Mouse (Mus musculus) limb, embryonic 13.5 days (tissue): ENCODE measurements around the gene Plin3. TPM values are rescaled to one million over a fixed set of nuclear protein-coding genes. Genes with fewer than 3 reads are reported as not detected.
"Not testable (repeated sequence)": the region's sequence is repeated elsewhere in the genome, so short reads cannot be mapped to it uniquely, and the experiment has no call there.

Source experiments
- ATAC-seq: fragments of 200-750 bp; cut with Nextera tagmentation; 2 replicates; pipeline ENCODE4 v1.8.0; 2017; ENCODE audit warnings: low read depth, moderate number of reproducible peaks, moderate TSS enrichment; ENCODE audit not compliant: low FRiP score
- H3K27ac ChIP-seq: fragments of 300-500 bp; sonication (generic); 2 replicates; pipeline ENCODE4 v1.5.1; 2015; ENCODE audit warnings: inconsistent platforms, mild to moderate bottlenecking, moderate library complexity
- H3K27me3 ChIP-seq: fragments of 300-500 bp; sonication (generic); 2 replicates; pipeline ENCODE4 v1.6.1; 2015; ENCODE audit warnings: mild to moderate bottlenecking, inconsistent platforms
- H3K36me3 ChIP-seq: fragments of 300-500 bp; sonication (generic); 2 replicates; pipeline ENCODE4 v1.6.1; 2015; ENCODE audit warnings: inconsistent platforms, mild to moderate bottlenecking, moderate library complexity
- H3K4me1 ChIP-seq: fragments of 300-500 bp; sonication (generic); 2 replicates; pipeline ENCODE4 v1.6.1; 2015; ENCODE audit warnings: inconsistent platforms
- H3K4me2 ChIP-seq: fragments of 300-500 bp; sonication (generic); replicated peaks from 2 replicates; pipeline ENCODE4 v1.6.1; 2015; ENCODE audit warnings: inconsistent platforms, mild to moderate bottlenecking, moderate library complexity
- H3K4me3 ChIP-seq: fragments of 300-500 bp; sonication (generic); 2 replicates; pipeline ENCODE4 v1.5.1; 2015; ENCODE audit warnings: moderate library complexity, mild to moderate bottlenecking, inconsistent platforms
- H3K9ac ChIP-seq: fragments of 300-500 bp; sonication (generic); 2 replicates; pipeline ENCODE4 v1.6.1; 2015; ENCODE audit warnings: mild to moderate bottlenecking, inconsistent platforms
- H3K9me3 ChIP-seq: fragments of 300-500 bp; sonication (generic); 2 replicates; pipeline ENCODE4 v1.6.1; 2016; ENCODE audit warnings: inconsistent platforms
- WGBS: fragments of 180-500 bp; shearing (Covaris S2); methylation state at CpG from one replicate; pipeline ENCODE4 v1.1.7; 2015; 5-methylcytosine and 5-hydroxymethylcytosine counted together
- polyA plus RNA-seq: library from polyadenylated mRNA; unstranded; fragments of >200 nt; fragmentation: Nextera tagmentation; extraction: Ambion mirVana; gene quantifications from 2 replicates; pipeline ENCODE4 v1.2.1, GENCODE M21; 2015

Gene Plin3
- polyA plus RNA-seq, 1 experiment from 2014 or later, result 78.1 TPM

- Histone ChIP-seq H3K4me1 (peaks cover 5% of the 10 kb centered on the region), H3K9me3 (no peaks in the 10 kb centered on the region), H3K9ac (peak overlapping the region; percentile 64), H3K4me3 (peak overlapping the region; percentile 46), H3K27ac (peak overlapping the region; percentile 67), H3K36me3 (peaks cover 45% of the 10 kb centered on the region), H3K27me3 (no peaks in the 10 kb centered on the region), H3K4me2 (peak overlapping the region; percentile 75)
- WGBS, result 19% methylated on average over 12 of the region's 12 CpGs
- ATAC-seq, result peak; percentile 87
Measured at GRCm38 (mm10) chr17:56269153-56269630, 23.5 kb downstream of the Plin3 start.

GRCm38 (mm10) chr17:56266271-56266670 is 26.4 kb downstream of the Plin3 start:
- ATAC-seq, result no peak
- peaks cover 8% of the 10 kb centered on the region for H3K4me1 ChIP-seq
- no peak overlapping the region for H3K4me2 ChIP-seq
- no peaks in the 10 kb centered on the region for H3K27me3 ChIP-seq
- H3K36me3 ChIP-seq, result peaks cover 44% of the 10 kb centered on the region
- H3K9ac ChIP-seq, result no peak overlapping the region
- WGBS, result 64% methylated on average over 3 of the region's 3 CpGs
- no peak overlapping the region for H3K4me3 ChIP-seq
- no peaks in the 10 kb centered on the region for H3K9me3 ChIP-seq
- H3K27ac ChIP-seq, result no peak overlapping the region

GRCm38 (mm10) chr17:56265869-56266268 is 26.8 kb downstream of the Plin3 start:
- Histone ChIP-seq H3K4me3 (no peak overlapping the region), H3K4me2 (no peak overlapping the region), H3K9ac (no peak overlapping the region), H3K9me3 (no peaks in the 10 kb centered on the region), H3K36me3 (peaks cover 44% of the 10 kb centered on the region), H3K27me3 (no peaks in the 10 kb centered on the region), H3K27ac (no peak overlapping the region), H3K4me1 (peaks cover 11% of the 10 kb centered on the region)
- 86% methylated on average over 3 of the region's 3 CpGs for WGBS
- no peak for ATAC-seq

DNA sequence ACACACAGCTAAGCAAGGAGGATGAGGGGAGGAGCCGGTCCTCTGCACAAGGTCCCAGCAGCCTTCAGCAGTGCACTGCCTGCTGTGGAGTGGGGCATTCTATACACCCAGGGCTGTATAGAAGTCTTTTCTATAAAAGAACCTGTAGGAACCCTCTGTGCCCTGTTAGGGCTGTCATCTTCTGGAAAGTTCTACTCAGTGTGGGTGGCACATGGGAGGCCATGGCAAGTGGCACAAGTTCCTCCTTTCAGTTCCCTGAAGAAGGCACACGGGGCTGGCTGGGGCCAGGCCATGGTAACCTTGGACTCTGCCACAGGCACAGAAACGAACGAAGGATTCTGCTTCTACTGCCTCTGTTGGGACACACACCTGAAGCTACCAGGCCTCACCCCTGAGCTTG is 27.7 kb downstream of the Plin3 start:
- no peak for ATAC-seq

GRCm38 (mm10) chr17:56264020-56264419 is 28.7 kb downstream of the Plin3 start:
- Histone ChIP-seq H3K4me3 (no peak overlapping the region), H3K27me3 (no peaks in the 10 kb centered on the region), H3K27ac (no peak overlapping the region), H3K9ac (no peak overlapping the region), H3K4me2 (no peak overlapping the region), H3K9me3 (no peaks in the 10 kb centered on the region), H3K36me3 (peaks cover 51% of the 10 kb centered on the region), H3K4me1 (peaks cover 24% of the 10 kb centered on the region)
- ATAC-seq, result peak; percentile 66
- 19% methylated on average over 8 of the region's 8 CpGs for WGBS

More for the DNA sequence above, 27.7 kb downstream of the Plin3 start:
- H3K9ac ChIP-seq, result no peak overlapping the region
- no peak overlapping the region for H3K4me3 ChIP-seq
- no peaks in the 10 kb centered on the region for H3K27me3 ChIP-seq
- 88% methylated on average over 4 of the region's 4 CpGs for WGBS
- no peak overlapping the region for H3K4me2 ChIP-seq
- no peak overlapping the region for H3K27ac ChIP-seq
- peaks cover 44% of the 10 kb centered on the region for H3K36me3 ChIP-seq
- H3K9me3 ChIP-seq, result no peaks in the 10 kb centered on the region
- H3K4me1 ChIP-seq, result peaks cover 19% of the 10 kb centered on the region

DNA sequence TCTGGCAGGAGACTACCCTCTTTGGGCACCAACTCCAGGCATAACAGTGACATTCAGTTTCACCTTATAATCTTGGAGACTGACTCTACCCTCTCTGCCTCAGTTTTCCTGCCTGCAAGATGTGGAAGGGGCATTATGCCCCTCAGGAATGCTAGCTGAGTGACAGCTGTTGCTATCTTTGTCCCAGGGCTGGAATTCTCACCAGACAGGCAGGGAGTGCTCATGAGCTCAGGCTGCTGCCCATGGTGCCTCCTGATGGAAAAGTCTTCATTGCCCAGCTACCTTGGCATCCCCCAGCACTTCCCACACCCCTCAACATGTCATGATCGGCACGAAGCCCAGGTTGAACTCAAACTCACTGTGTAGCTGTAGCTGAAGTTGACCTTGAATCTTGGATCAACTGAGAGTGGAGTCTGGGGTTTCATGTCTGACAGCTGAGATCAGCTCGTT is 30.0 kb downstream of the Plin3 start:
- WGBS, result 89% methylated on average over 3 of the region's 3 CpGs
- H3K36me3 ChIP-seq, result peaks cover 62% of the 10 kb centered on the region
- no peak overlapping the region; the same call in 1 of the 2 replicates for H3K9ac ChIP-seq

GRCm38 (mm10) chr17:56261166-56261565 is 31.5 kb downstream of the Plin3 start:
- 78% methylated on average over 3 of the region's 3 CpGs for WGBS
- Histone ChIP-seq H3K27me3 (no peaks in the 10 kb centered on the region), H3K9ac (0 out of 2 replicates have a peak overlapping the region, but pooled peaks have one; percentile 14), H3K4me3 (no peak overlapping the region), H3K4me1 (peaks cover 42% of the 10 kb centered on the region), H3K4me2 (no peak overlapping the region), H3K9me3 (no peaks in the 10 kb centered on the region), H3K36me3 (peaks cover 62% of the 10 kb centered on the region), H3K27ac (no peak overlapping the region)
- ATAC-seq, result no peak

More for the DNA sequence above, 30.0 kb downstream of the Plin3 start:
- Histone ChIP-seq H3K27ac (peak overlapping the region; percentile 6; the same call in 1 of the 2 replicates), H3K9me3 (no peaks in the 10 kb centered on the region), H3K4me2 (no peak overlapping the region), H3K4me1 (peaks cover 38% of the 10 kb centered on the region), H3K4me3 (no peak overlapping the region), H3K27me3 (no peaks in the 10 kb centered on the region)
- ATAC-seq, result no peak

GRCm38 (mm10) chr17:56259301-56260037 is 33.2 kb downstream of the Plin3 start:
- no peak for ATAC-seq
- Histone ChIP-seq H3K4me2 (peak overlapping the region; percentile 25), H3K9ac (peak overlapping the region; percentile 61), H3K9me3 (no peaks in the 10 kb centered on the region), H3K36me3 (peaks cover 53% of the 10 kb centered on the region), H3K4me3 (0 out of 2 replicates have a peak overlapping the region, but pooled peaks have one; percentile 3), H3K27ac (no peak overlapping the region), H3K27me3 (no peaks in the 10 kb centered on the region), H3K4me1 (peaks cover 50% of the 10 kb centered on the region)
- 86% methylated on average over 10 of the region's 10 CpGs for WGBS

DNA sequence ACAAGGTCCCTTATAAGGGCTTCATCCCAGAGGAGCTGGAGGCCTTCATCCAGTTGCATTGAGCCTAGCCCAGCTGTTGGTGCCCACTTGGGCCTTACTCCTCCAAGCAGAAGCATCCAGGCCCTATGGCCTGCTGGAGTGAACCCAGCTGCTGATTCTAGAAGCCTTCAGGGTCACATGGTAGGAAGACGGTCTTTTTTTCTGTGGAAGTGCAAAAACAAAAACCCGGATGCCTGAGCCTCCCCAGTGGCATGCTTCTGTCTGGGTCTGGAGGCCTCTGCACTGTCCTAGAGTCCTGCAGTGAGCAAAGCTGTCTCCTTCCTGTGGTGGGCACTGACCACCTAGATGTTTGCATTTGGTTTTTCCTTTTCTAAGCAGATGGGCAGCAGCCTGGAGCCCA is 33.9 kb downstream of the Plin3 start:
- ATAC-seq, result not testable (repeated sequence)
- H3K36me3 ChIP-seq, result peaks cover 53% of the 10 kb centered on the region
- H3K4me1 ChIP-seq, result peaks cover 50% of the 10 kb centered on the region

DNA sequence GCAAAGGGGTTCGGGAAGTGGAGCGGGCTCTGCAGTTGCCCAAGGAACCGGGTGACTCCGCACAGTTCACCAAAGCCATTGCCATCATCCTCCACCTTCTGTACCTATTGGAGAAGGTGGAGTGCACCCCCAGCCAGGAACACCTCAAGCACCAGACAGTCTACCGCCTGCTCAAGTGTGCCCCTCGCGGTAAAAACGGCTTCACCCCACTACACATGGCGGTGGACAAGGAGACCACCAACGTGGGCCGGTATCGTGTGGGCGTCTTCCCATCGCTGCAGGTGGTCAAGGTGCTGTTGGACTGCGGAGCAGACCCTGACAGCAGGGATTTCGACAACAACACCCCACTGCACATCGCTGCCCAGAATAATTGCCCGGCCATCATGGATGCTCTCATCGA is 34.4 kb downstream of the Plin3 start:
- ATAC-seq, H3K27me3 ChIP-seq, H3K27ac ChIP-seq, H3K9ac ChIP-seq, H3K9me3 ChIP-seq: not testable (repeated sequence)
- Histone ChIP-seq H3K4me3 (0 out of 2 replicates have a peak overlapping the region, but pooled peaks have one; percentile 5), H3K36me3 (peaks cover 53% of the 10 kb centered on the region), H3K4me1 (peaks cover 50% of the 10 kb centered on the region), H3K4me2 (peak overlapping the region; percentile 98; the same call in 1 of the 2 replicates)
- 94% methylated on average over 19 of the region's 19 CpGs for WGBS

More for the DNA sequence above, 33.9 kb downstream of the Plin3 start:
- peak overlapping the region; percentile 61 for H3K9ac ChIP-seq
- not testable (repeated sequence) for H3K27ac ChIP-seq, H3K9me3 ChIP-seq, H3K27me3 ChIP-seq
- peak overlapping the region; percentile 21; the same call in 1 of the 2 replicates for H3K4me2 ChIP-seq
- 0 out of 2 replicates have a peak overlapping the region, but pooled peaks have one; percentile 5 for H3K4me3 ChIP-seq
- WGBS, result 84% methylated on average over 2 of the region's 2 CpGs

GRCm38 (mm10) chr17:56257181-56257894 is 35.3 kb downstream of the Plin3 start:
- peak overlapping the region; percentile 75 for H3K9ac ChIP-seq
- no peak overlapping the region for H3K27ac ChIP-seq
- peak overlapping the region; percentile 98 for H3K4me2 ChIP-seq
- H3K9me3 ChIP-seq, result no peaks in the 10 kb centered on the region
- no peak for ATAC-seq
- 10% methylated on average over 58 of the region's 58 CpGs for WGBS
- H3K4me3 ChIP-seq, result peak overlapping the region; percentile 67
- H3K36me3 ChIP-seq, result peaks cover 44% of the 10 kb centered on the region
- peaks cover 50% of the 10 kb centered on the region for H3K4me1 ChIP-seq
- no peaks in the 10 kb centered on the region for H3K27me3 ChIP-seq
